Mouse (Mus musculus): ENCODE results near the gene Gm20909.
"Not testable (repeated sequence)": the region's sequence is repeated elsewhere in the genome, so short reads cannot be mapped to it uniquely, and the experiment has no call there.

The Gm20909 gene

GRCm38 (mm10) chrY:21164270-21164669, at the start of gene Gm20909:
Gene Gm20909, plus strand, starts transcription at chrY:21164570.
- DNase-seq, result not testable (repeated sequence)
